Mouse (Mus musculus): ENCODE results near the gene Polr2f.
A peak's percentile ranks its signal among the peaks of the same experiment; 100 is the strongest.

Polr2f gene

GRCm38 (mm10) chr15:79140866-79141565 is at the start of gene Polr2f, which contains the start of gene 1700088E04Rik:
Gene Polr2f (plus strand): TSS chr15:79141009.
Gene 1700088E04Rik (minus strand): TSS chr15:79141253.
- DNase-seq (ENCODE audit: low spot score): peak; percentile 96

GRCm38 (mm10) chr15:79092284-79092683 is 48.5 kb upstream of the Polr2f start:
- DNase-seq (ENCODE audit: low spot score): no peak

GRCm38 (mm10) chr15:79093083-79093839 is 47.5 kb upstream of the Polr2f start:
- DNase-seq (ENCODE audit: low spot score): peak; percentile 32

- no peak for DNase-seq (ENCODE audit: low spot score)
Measured at GRCm38 (mm10) chr15:79095483-79095882, 45.3 kb upstream of the Polr2f start.

GRCm38 (mm10) chr15:79096556-79096955 is 44.3 kb upstream of the Polr2f start:
- DNase-seq (ENCODE audit: low spot score): peak; percentile 26

GRCm38 (mm10) chr15:79097135-79097534 is 43.7 kb upstream of the Polr2f start:
- DNase-seq (ENCODE audit: low spot score): no peak

- DNase-seq (ENCODE audit: low spot score): no peak
Measured at GRCm38 (mm10) chr15:79097611-79098025, 43.2 kb upstream of the Polr2f start.

- no peak for DNase-seq (ENCODE audit: low spot score)
Measured at GRCm38 (mm10) chr15:79098220-79098619, 42.6 kb upstream of the Polr2f start.

- peak; percentile 63 for DNase-seq (ENCODE audit: low spot score)
Measured at GRCm38 (mm10) chr15:79098868-79099267, 41.9 kb upstream of the Polr2f start.

- DNase-seq (ENCODE audit: low spot score): peak; percentile 47
Measured at GRCm38 (mm10) chr15:79099456-79099855, 41.4 kb upstream of the Polr2f start.

GRCm38 (mm10) chr15:79100391-79100790 is 40.4 kb upstream of the Polr2f start:
- no peak for DNase-seq (ENCODE audit: low spot score)

- DNase-seq (ENCODE audit: low spot score): no peak
Measured at GRCm38 (mm10) chr15:79101531-79101930, 39.3 kb upstream of the Polr2f start.

- DNase-seq (ENCODE audit: low spot score): no peak
Measured at GRCm38 (mm10) chr15:79103264-79103663, 37.5 kb upstream of the Polr2f start.

- no peak for DNase-seq (ENCODE audit: low spot score)
Measured at GRCm38 (mm10) chr15:79105804-79106203, 35.0 kb upstream of the Polr2f start.

GRCm38 (mm10) chr15:79107966-79108365 is 32.8 kb upstream of the Polr2f start:
- DNase-seq (ENCODE audit: low spot score): no peak

- peak; percentile 70 for DNase-seq (ENCODE audit: low spot score)
Measured at GRCm38 (mm10) chr15:79108421-79109320, 32.1 kb upstream of the Polr2f start, which contains the start of gene Micall1. Gene Micall1 (plus strand): TSS chr15:79108898.

- no peak for DNase-seq (ENCODE audit: low spot score)
Measured at GRCm38 (mm10) chr15:79109321-79109934, 31.4 kb upstream of the Polr2f start.

- DNase-seq (ENCODE audit: low spot score): no peak
Measured at GRCm38 (mm10) chr15:79110031-79110430, 30.8 kb upstream of the Polr2f start.

- DNase-seq (ENCODE audit: low spot score): no peak
Measured at GRCm38 (mm10) chr15:79110528-79110927, 30.3 kb upstream of the Polr2f start.

GRCm38 (mm10) chr15:79111774-79112173 is 29.0 kb upstream of the Polr2f start:
- DNase-seq (ENCODE audit: low spot score): no peak

- no peak for DNase-seq (ENCODE audit: low spot score)
Measured at GRCm38 (mm10) chr15:79115276-79115675, 25.5 kb upstream of the Polr2f start.

GRCm38 (mm10) chr15:79119491-79119890 is 21.3 kb upstream of the Polr2f start:
- no peak for DNase-seq (ENCODE audit: low spot score)
